Mouse (Mus musculus): Measurements from ENCODE around the gene Abcb9.

Gene Abcb9

DNA sequence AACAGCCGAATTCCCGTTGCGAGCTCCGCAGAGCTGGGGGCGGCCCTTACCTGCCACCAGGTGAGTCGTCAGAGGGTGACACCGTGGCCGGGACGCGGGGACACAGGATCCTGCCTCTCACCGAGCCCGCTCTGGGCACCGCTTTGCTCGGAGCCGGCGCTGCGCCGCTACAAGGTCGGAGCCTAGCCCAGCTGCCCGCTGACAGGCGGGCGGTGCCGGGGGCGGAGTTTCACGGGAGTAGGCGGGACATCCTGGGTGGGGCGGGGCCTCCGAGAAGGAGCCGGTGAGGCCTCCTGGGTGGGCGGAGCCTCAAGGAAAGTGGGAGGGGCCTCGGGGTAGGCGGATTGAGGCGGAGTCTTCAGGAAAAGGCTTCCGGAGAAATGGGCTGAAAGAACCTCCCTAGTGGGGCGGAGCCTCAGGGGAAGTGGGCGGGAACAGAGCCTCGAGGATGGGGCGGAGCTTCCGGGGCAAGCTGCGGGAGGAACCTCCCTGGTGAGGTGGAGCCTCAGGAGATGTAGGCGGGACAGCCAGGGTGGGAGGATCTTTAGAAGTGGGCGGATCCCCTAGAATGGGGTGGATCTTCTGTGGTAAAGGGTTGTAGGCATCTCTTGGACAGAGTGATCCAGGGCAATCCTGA is at the start of gene Abcb9:
Gene Abcb9, minus strand, starts transcription at position 203 of the 637 bp plus-strand sequence.
- peak; percentile 88 for DNase-seq (ENCODE audit: low read depth)

DNA sequence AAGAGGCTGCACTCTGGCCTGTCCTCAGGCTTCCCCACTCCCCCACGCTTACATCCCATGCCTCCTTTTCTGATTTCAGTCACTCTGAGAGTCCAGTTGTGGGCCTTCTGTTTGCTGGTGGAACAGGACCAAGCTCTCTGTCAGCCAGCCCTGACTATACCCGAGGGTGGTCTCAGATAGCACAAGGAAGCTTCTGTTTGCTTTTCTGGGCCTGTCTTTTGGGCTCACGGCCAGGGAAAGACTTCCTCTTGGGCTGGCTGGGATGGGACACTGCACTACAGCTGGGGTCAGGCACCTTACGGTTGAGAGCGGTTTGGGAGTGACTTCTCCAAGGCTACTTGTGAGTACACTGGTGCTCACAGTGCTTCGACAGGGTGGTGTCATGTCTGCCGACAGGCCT is 42.5 kb upstream of the Abcb9 start:
- DNase-seq (ENCODE audit: low read depth): no peak

DNA sequence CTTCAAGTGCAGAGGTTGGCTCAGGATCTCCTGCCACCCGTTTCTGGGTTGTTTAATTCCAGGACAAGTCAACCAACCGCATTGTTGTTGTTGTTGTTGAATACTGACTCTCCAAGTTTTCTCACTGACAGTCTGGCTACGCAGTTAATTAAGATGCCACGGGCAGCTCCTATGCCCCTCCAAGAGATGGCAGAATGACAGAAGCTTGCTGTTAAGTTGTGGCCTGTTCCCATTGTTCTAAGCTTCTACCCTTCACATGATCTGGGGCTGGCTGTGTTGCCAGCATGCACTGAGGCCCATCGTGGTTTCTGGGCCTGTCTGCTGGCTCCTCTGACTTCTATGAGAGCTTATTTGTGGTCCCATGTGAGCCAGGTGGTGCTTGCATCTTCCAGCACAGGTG is 38.7 kb upstream of the Abcb9 start:
- no peak for DNase-seq (ENCODE audit: low read depth)

DNA sequence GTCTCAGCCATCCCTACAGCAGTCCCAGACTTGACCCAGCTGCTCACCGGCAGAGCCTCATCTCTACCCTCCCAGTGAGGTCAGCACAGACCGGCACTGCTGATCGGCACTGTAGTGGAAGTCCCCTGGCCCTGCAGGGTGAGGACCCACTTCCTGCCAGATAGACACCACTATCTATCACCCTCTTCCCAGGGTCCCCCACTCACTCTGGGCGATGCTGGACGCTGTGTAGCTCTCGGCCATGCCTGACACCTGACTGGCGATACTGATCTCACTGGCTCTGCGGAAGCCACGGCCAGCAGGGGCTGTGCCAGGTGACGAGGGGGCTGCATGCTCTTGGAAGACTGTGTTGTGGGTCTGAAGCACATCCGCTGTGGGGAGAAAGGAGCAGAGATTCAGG is 29.5 kb upstream of the Abcb9 start:
- no peak for DNase-seq (ENCODE audit: low read depth)

DNA sequence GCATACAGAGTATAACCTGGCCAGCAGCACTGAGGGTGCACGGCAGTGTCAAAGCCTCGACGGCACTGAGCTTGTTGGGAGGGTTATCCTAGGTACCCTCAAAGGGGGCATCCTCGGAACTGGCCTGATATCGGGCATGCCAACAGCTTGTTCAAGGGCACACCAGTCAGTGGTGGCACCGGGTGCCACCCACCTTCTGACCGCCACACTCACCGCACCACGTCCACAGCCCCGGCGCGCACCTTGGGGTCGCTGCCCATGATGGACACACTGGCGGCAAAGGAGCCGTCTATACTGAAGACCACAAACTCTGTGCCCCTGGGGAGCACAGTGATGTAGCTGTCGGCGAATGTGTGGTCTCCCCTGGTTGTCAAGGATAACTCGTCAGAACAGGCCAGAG is 26.8 kb upstream of the Abcb9 start:
- no peak for DNase-seq (ENCODE audit: low read depth)

DNA sequence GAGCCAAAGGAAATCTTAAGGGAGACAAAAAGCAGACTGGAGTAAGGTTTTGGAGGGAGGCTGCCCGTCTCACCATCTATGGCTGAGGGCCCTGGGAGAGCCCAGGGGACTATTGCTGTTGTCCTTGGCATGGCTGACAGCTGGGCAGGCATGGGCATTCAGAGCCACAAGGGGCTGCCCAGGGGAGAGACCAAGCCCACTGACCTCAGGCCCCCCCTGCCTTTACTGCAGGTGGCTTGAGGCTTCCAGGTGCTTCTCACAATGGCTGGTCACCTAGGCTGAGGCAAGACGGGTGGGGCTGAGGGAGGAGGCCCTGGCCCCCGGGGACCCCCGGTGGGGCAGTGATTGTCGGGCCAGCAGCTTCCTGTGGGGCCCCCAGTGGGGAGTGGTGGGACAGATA is 23.6 kb upstream of the Abcb9 start:
- no peak for DNase-seq (ENCODE audit: low read depth)

DNA sequence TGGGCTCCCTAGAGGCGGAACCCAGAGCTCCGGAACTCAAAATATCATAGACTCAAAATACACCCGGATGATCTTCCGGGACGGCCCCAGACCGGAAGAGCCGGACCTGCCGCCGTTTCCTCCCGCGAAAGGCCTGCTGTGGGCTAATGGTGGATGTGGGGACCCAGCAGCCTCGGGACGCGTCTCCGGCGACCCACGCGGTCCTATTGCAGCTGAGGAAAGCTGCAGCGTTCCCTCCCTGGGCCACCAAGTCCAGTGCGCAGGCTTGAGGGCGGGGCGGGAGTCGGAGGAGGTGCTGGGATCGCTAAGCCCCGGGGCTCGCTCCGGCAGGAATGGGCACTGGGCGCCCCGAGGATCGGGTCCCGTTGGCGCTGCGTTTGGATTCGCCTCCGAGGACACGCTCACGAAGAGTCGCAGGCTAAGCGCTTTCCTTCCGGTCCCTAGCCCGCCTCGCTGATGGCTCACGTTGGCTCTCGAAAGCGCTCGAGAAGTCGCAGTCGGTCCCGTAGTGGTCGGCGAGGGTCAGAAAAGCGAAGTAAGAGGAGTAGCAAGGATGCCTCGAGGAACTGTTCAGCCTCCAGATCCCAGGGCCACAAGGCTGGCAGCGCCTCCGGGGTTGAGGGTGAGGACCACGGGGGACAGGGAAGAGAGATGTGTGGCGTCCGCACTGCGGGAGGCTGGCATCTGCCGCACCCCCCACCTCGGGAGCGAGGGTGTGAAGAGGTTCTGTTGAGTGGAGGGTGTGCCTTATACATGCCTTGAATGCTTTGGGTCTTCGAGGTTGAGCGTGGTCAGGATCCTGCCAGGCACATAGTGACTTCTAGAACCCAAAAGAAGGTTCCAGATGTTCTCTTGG is 20.6 kb upstream of the Abcb9 start, which contains the start of gene Arl6ip4:
Gene Arl6ip4, plus strand, starts transcription at position 100 of the 856 bp plus-strand sequence.
- DNase-seq (ENCODE audit: low read depth): no peak

DNA sequence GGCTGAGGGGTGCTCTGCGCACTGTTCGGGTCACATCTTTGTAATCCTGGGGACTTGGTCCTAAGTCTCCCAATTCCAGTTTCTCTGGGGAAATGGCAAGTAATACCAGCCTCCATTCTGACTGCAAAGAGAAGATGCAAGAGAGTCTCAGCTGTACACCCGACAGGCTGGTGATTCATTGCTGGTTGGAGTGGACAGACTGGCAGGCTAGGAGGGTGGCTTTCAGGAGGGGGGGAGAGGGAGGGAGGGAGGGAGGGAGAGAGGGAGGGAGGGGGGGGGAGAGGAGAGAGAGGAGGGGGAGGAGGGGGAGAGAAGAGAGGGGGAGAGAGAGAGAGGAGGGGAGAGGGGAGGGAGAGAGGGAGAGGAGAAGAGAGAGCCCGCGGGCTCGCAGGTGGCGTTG is 19.9 kb upstream of the Abcb9 start:
- DNase-seq (ENCODE audit: low read depth): no peak

DNA sequence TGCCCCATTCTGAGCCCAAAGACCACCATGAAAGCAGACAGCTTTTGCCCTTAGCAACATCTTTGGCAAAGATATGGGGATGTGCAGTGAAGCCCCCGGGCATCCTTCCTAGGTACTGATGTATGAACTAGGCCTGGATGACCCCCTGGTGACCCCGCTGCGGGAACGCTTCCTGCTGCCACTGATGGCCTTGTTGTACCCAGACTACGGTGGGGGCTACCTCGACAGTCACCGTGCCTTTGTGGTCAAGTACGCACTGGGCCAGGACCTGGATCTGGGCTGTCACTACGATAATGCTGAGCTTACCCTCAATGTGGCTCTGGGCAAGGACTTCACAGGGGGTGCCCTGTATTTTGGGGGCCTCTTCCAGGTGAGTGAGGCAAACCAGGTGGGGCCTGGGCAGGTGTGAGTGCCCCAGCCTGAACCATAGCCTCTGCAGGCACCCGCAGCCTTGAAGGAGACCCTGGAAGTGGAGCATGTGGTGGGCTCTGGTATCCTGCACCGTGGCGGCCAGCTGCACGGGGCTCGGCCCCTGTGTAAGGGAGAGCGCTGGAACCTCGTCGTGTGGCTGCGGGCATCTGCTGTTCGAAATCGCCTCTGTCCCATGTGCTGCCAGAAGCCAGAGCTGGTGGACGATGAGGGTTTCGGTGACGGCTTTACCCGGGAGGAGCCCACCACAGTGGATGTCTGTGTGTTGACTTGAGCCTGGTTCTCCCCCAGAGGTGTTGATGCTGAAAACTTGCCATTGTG is 18.9 kb upstream of the Abcb9 start:
- DNase-seq (ENCODE audit: low read depth): no peak

DNA sequence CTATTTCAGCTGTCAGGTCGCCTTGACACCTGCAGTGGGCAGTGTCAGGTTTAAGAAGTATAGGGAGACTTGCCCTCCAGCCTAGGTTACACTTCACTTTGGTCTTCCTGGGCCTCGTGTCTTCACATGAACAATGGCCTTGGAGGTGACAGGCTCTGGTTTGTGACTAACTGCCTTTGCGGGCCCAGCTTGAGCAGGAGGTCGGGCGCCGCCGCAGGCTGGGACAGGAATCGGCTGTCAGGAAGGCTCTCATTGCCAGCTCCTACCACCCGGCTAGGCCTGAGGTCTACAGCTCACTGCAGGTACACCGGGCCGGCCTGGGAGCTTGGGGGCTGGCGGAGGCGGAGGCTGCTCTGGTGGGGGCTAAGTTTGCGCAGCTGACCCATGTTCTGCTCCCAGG is 17.4 kb upstream of the Abcb9 start:
- no peak for DNase-seq (ENCODE audit: low read depth)

DNA sequence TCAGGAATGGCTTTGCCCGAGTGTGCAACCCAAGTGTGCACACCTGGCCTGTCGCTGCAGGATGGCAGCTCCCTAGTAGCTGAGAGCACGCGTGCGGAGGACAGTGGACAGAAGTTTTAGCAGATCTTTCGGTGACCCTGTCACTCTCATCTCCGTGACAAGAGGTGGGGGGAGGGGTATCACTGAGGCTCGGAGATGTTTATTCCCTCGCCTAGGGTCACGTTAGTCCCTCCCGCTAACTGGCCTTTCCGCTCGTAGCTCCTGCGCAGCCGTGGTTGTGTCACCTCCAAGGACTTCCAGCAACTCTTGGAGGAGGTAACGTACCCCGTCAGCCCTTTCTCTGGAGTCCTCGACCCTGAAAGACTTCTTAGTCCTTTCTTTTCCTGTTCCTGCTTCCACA is 16.9 kb upstream of the Abcb9 start:
- no peak for DNase-seq (ENCODE audit: low read depth)

DNA sequence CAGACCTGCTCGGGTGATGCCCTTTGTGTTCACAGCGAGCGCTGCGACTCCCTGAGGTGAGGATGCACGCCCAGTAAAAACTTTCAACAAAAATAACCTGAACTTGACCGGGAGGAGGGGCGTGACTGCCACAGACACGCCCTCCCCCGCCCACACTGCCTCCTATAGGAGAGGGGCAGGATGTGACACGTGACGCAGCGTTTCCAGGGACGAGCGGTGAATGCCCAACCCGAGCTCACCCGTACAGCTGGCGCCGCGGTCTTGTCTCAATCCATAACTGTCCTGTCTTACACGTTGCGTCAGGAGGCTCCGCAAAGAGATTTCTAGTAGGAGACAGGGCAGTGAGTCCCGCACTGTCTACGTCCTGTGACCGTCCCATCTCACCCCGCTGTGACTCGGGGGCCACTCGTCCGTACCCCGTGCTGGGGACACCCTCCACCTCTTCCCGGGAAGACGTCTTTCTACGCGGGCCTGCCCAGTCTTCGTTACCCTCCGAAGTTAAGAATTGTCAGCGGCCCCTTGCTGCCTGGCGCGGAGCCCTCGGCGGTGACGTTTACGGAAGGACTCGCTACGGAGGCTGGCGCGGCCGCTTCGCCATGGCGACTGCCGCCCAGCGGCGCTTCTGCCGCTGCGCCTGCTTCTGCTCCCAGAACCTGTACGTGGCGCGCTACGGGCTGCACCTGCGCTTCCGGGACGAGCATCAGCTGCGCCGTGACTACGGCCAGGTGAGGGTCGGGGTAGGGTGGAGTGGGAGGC is 16.3 kb upstream of the Abcb9 start, which contains the start of gene Ogfod2:
Gene Ogfod2, plus strand, starts transcription at position 556 of the 756 bp plus-strand sequence.
- peak; percentile 96 for DNase-seq (ENCODE audit: low read depth)

DNA sequence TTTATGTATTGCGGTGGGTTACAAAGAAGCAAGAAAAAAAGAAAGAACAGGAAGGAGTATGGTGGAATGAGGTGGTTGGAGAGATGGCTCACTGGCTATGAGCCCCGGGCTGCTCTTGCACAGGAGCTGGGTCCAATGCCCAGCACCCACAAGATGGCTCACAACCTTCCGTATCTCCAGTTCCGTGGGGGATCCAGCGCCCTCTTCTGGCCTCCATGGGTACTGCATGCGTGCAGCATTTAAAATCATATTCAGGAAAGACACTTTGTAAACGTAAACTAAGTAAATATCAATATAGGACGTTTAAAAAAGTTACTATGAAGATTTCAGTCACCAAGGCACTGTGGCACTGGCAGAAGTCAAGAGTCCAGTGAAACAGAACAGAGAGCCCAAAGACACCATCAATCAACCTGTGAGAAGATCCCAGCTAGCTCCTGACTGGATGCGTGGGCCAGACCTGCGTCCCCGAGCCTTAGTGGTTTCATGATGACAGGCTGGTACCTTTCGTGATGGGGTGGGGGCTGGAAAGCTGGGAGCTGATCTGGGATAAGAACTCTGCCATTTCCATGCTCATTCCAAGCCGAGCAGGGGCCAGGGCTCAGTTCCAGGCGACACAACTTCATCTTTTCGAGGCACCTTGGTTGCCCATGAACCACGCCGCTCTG is 15.6 kb upstream of the Abcb9 start:
- no peak for DNase-seq (ENCODE audit: low read depth)

DNA sequence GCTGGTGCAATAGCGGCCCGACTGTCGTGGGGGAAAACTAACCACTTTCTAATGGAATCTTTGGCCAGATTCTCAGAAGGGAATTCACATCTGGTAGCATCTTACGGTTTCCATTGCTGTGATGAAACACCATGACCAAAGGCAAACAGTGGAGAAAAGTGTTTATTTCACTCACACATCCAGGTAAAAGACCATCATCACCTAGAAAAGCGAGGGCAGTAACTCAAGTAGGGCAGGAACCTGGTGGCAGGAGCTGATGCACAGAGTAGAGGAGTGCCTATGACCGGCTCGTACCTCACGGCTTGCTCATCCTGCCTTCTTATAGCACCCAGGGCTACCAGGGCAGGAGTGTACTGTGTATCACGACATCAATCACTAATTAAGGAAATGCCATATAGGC is 8.0 kb upstream of the Abcb9 start:
- no peak for DNase-seq (ENCODE audit: low read depth)

DNA sequence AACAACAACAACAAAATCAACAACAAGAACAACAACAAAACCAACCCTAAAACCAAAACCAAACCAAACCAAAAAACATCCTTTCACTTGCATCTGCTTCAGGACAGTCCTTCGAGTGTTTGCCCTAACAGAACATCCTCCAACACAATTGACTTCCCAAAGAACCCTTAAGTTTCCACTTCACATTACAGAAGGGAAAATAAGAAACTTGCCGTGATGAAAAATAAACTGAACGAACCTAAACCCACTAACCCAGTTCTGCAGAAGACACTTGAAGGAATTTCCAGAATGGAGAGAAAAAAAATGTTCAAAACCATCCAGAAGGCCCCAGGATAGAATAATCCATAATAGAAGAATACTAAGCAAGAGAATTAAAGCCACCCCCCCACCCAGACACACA is 7.4 kb upstream of the Abcb9 start:
- no peak for DNase-seq (ENCODE audit: low read depth)

DNA sequence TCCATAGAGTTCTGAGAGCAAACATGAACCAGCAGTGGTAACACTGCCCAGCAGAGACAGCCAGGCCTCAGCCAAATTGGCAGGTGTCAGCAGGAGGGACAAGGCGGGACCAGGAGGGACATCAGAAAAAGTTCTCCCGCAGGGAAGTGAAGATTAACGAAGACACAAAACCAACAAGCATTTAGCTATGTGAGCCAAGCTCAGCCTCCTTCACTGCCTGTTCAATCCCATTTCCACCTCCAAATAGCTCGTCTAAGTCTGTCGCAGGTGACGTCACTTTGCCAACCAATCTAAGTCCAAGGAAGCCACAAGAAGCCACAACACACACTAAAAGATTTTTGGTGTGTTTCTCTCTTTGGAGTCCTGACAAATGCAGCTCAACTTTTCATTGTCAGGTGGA is 6.7 kb upstream of the Abcb9 start:
- no peak for DNase-seq (ENCODE audit: low read depth)

DNA sequence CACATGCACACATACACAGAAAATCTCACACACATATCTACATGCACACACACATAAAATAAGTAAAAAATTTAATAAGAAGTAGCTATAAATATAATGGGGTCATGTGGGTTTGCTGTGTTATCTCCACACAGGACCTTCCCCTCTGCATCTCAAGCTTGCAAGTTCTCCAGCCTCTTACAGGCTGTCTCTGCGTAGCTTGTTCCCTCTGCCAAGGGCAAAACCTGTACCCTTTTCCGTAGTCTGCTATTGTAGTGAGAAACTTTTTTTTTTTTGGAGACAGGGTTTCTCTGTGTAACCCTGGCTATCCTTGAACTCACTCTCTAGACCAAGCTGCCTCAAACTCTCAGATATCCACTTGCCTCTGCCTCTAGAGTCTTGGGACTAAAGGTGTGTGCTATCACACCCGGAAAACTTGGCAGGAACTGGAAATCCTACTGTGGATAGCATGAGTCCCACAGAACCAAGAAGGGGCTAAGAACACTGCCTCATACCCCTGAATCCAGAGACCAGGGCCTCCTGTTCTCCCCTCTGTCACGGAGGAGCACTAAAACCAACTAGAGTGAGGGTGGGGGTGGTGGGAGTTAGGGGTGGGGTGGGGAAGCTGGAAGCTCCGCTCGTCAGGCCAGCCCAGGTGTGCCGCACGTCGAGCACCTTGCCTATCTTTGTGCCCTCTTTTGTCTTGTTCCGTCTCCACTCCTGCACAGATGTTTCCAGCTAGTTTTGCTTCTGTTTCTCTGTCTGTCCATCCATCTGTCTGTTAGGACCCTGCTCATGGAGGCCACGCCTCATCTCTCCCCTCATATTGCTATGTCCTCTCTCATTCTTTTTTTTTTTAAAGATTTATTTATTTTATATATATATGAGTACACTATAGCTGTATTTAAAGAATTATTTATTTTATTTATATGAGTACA is 4.8 kb upstream of the Abcb9 start:
- DNase-seq (ENCODE audit: low read depth): no peak

DNA sequence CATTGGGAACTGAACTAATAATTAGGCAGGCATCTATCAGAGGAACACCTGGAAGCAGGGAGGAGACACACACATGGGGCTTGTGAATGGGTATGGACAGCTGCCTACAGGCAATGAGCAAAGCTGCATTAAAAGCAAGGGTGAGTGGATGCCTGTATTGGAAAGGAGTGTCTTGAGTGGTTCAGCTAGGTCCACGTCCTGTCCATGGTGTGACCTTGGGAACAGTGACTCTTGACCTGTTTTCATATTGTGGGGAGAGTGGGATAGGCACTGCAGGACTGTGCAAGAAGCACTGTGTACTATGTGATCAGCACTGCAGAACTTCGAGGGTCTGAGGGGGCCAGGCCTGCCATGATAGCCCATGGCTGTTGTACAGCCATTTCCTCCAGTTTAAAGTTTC is 3.3 kb upstream of the Abcb9 start:
- no peak for DNase-seq (ENCODE audit: low read depth)

DNA sequence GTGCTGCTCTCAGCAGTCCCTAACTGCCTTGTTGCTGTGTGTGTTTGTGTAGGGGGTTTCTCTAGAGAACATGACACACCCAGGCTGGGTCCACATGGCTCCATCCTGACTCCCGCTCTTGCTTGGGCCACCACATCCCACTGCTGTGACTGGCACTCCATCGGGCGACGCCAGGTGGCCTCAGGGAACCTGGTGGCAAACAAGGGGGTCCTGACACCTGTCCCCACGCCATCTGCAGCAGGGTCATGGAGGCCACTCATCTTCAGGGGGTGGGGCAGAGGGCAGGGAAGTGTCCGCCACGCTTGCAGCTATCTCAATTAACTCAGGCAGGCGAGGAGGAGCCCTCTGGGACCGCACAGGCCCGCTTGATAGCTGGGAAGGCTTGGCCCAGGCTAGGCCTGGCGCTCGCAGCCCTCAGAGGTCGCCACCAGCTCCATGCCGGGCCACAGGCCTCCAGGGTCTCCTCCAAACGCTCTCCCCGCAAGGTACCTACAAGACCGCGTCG is 469 bp downstream of the Abcb9 start:
- DNase-seq (ENCODE audit: low read depth): no peak
